Mouse (Mus musculus) bone marrow, adult 2 months (tissue): ENCODE measurements around the gene Grin2b. TPM values are rescaled to one million over a fixed set of nuclear protein-coding genes. Genes with fewer than 3 reads are reported as not detected.

Experiments
- H3K27ac ChIP-seq: fragments of 200-500 bp; 2 replicates; pipeline ENCODE4 v1.5.1; 2012; ENCODE audit warnings: low read depth, mild to moderate bottlenecking, control low read depth, inconsistent platforms, low read length; ENCODE audit not compliant: control insufficient read depth, poor library complexity, insufficient read depth
- H3K4me1 ChIP-seq: fragments of 200-500 bp; 2 replicates; pipeline ENCODE4 v1.6.1; 2011; ENCODE audit warnings: low read length; ENCODE audit not compliant: control insufficient read depth, insufficient read depth
- H3K4me3 ChIP-seq: fragments of 200-500 bp; replicated peaks from 2 replicates; pipeline ENCODE3; 2011; ENCODE audit warnings: mild to moderate bottlenecking, low read depth, low read length, control low read depth; ENCODE audit not compliant: control insufficient read depth
- CTCF ChIP-seq: fragments of 200-500 bp; IDR thresholded peaks from 2 replicates; pipeline ENCODE4 v1.5.1; 2011; ENCODE audit warnings: low read length, control low read depth; ENCODE audit not compliant: control insufficient read depth, insufficient read depth
- POLR2A ChIP-seq: fragments of 200-500 bp; IDR thresholded peaks from 2 replicates; pipeline ENCODE4 v1.6.1; 2011; ENCODE audit warnings: low read depth, mild to moderate bottlenecking, control low read depth, low read length, borderline replicate concordance; ENCODE audit not compliant: control insufficient read depth
- WGBS: fragments of 180-500 bp; shearing (Covaris S2); methylation state at CpG from one replicate; pipeline ENCODE4 v1.1.7; 2018; 5-methylcytosine and 5-hydroxymethylcytosine counted together
- polyA plus RNA-seq: library from polyadenylated mRNA; stranded (reverse); fragments of >200 nt; gene quantifications from 2 replicates; pipeline ENCODE4 v1.2.4, GENCODE M21; 2011; ENCODE audit warnings: low replicate concordance; ENCODE audit not compliant: missing spikeins, insufficient read depth, insufficient read length

Grin2b gene
- 0.10 TPM in 1 of 2 replicates, not detected in the other for polyA plus RNA-seq

DNA sequence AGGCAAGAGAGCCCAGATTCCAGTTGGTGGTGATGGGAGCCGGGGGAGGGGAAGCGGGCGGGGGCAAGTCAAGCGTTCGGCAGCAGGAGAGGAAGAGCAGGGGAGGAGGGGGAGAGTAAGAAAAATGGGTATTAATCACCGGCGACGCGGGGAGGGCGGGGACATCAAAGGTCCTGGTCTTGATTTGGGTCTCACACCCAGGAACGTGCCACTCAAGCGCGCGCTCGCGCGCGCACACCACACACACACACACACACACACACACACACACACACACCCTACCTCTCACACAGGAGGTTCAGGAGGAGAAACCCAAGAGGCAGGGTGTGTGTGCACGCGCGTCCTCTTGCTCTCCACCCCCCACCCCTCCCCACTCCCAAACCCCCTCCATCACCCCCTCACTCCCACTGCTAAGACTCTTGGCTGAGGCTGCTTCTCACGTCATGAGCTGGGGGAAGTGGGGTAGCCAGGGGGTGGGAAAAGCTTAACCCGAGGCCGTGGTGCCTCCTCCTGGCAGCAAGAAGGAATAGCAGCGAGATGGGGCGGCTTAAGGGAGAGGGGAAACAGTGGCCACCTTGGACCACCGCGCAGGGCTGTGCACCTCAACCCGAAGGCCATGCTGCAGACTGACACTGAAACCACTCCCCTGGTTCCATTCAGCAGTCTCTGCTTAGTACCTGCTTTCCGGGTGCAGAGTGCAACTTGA is at the start of gene Grin2b:
Gene Grin2b, minus strand, starts transcription at position 321 of the 706 bp plus-strand sequence.
- Histone ChIP-seq H3K4me3 (no peak within 1 kb of the TSS), H3K4me1 (no peaks in the 10 kb centered on the region), H3K27ac (no peak within 1 kb of the TSS)
- 4% methylated on average over 26 of the region's 30 CpGs for WGBS
- no peak for TF ChIP-seq CTCF
- no peak for TF ChIP-seq POLR2A

DNA sequence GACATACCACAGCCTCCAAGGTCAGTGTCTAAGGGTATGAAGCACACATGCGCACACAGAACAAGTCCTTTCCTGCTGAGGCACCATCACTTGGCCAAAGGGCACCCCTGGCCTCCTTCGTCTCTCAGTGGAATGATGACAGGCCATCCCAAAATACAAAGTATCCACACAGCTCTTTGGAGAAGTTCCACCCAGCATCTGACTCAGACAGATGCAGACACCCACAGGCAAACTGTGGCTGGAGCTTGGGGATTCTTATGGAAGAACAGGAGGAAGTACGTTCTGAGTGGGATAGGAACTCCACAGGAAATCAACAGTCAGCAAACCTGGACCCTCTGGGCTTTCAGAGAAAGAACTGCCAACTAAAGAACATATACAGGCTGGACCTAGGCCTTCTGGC is 48.6 kb upstream of the Grin2b start:
- H3K27ac ChIP-seq, result no peak overlapping the region
- H3K4me1 ChIP-seq, result no peaks in the 10 kb centered on the region
- TF ChIP-seq CTCF (no peak), POLR2A (no peak)
- no peak overlapping the region for H3K4me3 ChIP-seq
- WGBS, result 80% methylated on average over 3 of the region's 3 CpGs

DNA sequence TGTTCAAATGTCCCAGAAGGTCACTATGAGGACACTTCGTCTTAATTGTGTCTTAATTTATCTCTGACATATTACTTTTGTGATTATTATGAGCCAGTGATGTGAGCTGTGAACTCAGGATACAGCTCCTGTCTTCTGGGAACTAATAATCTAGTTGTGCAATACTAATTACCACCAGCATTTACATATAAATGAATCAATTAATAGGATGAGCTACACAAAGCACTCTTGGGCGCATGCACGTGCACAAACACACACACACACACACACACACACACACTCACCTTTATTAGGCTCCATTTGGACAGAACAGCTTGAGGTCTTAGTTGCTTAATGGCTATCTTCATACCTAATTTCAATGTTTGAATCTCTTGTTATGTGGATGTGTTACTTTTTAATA is 37.1 kb upstream of the Grin2b start:
- no peak for TF ChIP-seq CTCF
- TF ChIP-seq POLR2A, result no peak
- WGBS, result 74% methylated on average over 3 of the region's 3 CpGs
- H3K27ac ChIP-seq, result no peak overlapping the region

DNA sequence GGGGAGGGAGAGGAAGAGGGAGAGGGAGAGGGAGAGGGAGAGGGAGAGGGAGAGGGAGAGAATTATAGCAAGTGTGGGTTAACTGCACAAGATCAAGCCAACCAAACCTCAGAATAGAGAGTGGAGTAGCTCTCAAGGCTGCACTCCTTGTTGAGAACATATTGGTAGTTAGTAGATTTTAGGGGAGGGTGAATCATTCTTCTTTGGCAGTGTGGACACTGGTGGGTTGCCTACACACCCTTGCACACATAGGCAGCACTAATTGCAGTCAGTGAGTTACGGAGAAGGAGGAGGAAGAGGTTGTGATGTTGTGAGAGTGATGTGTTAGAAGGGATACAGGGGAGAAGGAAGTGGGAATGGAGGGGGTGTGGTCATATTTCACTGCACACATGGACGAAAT is 26.5 kb upstream of the Grin2b start:
- WGBS, result 72% methylated on average over 2 of the region's 2 CpGs
- no peak for TF ChIP-seq POLR2A
- TF ChIP-seq CTCF, result no peak
- no peaks in the 10 kb centered on the region for H3K4me1 ChIP-seq
- no peak overlapping the region for H3K4me3 ChIP-seq
- no peak overlapping the region for H3K27ac ChIP-seq

More for the DNA sequence above, 37.1 kb upstream of the Grin2b start:
- Histone ChIP-seq H3K4me1 (no peaks in the 10 kb centered on the region; the same call in 1 of the 2 replicates), H3K4me3 (no peak overlapping the region)

DNA sequence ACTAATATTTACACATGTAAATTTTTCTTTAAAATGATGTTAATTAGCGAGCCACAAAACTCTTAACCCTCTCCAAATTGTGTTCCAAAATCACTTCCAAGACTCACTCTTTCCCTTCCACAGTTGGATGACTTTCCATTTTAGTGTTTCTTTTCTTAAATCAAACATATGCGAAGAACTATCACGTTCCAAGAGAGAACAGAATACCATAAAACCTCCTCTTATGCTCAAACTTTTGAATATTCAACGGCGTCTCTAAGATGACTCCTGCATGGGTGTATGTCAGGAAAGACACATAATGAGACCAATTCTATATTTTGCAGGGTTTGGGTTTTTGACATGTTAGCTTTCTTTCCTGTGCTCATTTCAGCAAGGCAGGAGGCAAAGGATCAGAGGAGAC is 21.3 kb upstream of the Grin2b start:
- Histone ChIP-seq H3K4me1 (no peaks in the 10 kb centered on the region), H3K4me3 (no peak overlapping the region), H3K27ac (no peak overlapping the region)
- TF ChIP-seq POLR2A, result no peak
- TF ChIP-seq CTCF, result no peak
- 79% methylated on average over 5 of the region's 5 CpGs for WGBS

DNA sequence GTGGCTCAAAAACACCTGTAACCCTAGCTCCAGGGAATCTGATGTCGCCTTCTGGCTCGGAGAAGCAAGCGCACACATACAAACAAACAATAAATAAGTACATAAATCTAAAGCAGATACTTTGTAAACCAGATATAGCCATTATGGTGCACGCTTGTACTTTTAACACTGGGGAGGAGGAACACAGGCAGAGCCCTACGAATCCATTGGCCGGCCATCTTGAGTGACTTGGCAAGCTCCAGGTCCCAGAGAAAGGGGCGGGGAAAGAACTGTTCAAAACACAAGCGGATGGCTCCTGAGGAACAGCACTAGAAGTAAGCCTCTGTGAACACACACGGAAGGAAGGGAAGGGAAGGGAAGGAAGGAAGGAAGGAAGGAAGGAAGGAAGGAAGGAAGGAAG is 4.8 kb upstream of the Grin2b start:
- Histone ChIP-seq H3K27ac (no peak overlapping the region), H3K4me1 (no peaks in the 10 kb centered on the region), H3K4me3 (no peak overlapping the region)
- WGBS, result 78% methylated on average over 9 of the region's 9 CpGs
- TF ChIP-seq POLR2A (no peak), CTCF (no peak)

DNA sequence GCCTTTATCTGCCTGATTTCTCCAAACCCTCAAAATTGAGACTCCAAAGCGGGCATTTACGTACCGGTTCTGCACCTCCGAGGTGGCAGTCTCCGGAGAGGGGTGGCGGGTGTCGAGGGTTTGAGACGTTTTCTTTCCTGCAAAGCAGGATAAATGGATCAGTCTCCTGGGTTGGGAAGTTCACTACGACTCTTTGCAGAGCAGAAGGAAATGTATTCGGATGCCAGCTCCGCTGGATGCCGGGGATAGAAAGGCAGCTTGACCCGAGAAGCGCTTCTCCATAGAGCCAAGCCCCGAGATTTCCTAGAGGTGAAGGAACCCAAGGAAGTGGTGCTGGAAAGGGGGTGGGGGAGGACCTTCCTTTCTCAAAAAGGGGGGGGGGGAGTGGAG is 515 bp downstream of the Grin2b start:
- WGBS, result 6% methylated on average over 15 of the region's 15 CpGs
- Histone ChIP-seq H3K27ac (no peak overlapping the region), H3K4me3 (no peak overlapping the region), H3K4me1 (no peaks in the 10 kb centered on the region)
- TF ChIP-seq POLR2A, result no peak
- no peak for TF ChIP-seq CTCF

DNA sequence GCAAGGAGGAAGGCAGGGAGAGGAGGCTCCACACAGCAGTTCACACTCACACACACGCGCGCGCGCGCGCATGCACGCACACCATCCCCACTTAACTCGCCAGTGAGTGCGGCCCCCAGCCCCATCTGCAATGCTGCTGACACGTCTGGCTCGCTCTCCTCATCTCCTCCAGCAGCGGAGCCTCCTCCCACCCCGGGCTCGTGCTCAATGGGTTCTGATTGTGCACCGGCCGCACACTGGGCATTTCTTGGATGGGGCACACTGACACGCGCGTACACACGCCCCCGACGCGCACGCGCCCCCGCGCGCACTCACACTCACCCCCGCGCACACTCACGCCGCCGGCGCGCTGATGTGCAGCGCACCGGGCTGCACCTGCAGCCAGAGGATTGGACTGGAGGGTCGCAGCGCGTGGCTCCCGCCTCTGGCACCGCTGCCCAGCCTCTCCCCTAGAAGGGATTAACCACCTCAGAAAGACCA is 1.1 kb downstream of the Grin2b start:
- no peak overlapping the region for H3K27ac ChIP-seq
- no peaks in the 10 kb centered on the region for H3K4me1 ChIP-seq
- WGBS, result 3% methylated on average over 43 of the region's 43 CpGs
- TF ChIP-seq POLR2A, result no peak
- TF ChIP-seq CTCF, result no peak
- H3K4me3 ChIP-seq, result no peak overlapping the region

DNA sequence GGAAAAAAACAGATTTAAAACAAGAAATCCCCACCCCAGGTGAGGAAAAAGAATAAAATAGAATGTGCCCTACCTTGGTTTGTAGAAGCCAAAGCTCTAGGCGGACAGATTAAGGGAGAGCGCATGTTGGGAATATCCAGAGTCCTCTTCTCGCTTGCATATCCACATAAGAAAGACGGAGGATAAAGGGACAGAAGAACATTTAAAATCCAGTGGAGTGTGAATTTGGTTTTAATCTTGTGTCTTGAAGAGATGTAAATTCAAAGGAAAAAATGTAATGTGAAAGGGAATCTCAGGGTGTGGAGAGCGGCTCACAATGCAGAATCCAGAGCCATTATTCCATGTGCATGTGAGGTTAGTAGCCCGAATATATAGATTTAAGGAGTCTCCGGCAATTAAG is 2.0 kb downstream of the Grin2b start:
- no peak overlapping the region for H3K27ac ChIP-seq
- TF ChIP-seq CTCF, result no peak
- no peak overlapping the region for H3K4me3 ChIP-seq
- WGBS, result 35% methylated on average over 7 of the region's 7 CpGs
- no peaks in the 10 kb centered on the region for H3K4me1 ChIP-seq

DNA sequence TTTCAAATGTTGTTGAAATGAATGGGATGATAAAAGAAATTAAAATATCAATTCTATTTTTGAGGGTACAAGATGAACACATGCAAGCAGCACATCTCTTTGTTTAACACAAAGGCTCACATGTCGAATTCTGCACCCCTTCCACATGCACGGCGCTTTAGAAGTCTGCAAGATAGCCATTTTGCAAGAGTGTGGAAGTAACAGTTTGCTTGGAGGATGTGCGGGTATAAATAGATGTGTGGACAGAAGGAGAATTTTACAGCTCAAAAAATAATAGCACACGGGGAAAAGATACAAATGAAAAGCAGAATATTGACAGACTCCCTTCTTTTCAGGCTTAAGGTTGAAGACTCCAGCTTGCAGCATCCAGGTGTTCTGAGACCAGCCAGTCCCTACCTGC is 2.9 kb downstream of the Grin2b start:
- Histone ChIP-seq H3K4me3 (no peak overlapping the region), H3K4me1 (no peaks in the 10 kb centered on the region), H3K27ac (no peak overlapping the region)
- 68% methylated on average over 5 of the region's 5 CpGs for WGBS
- TF ChIP-seq POLR2A, result no peak
- TF ChIP-seq CTCF, result no peak
